Mouse (Mus musculus): ENCODE measurements at regions not wholly inside any gene's neighbourhood (a gene's known extent, or its start where the extent isn't known, plus 50 kb on each side); places are given as distances from the start of the nearest gene placed in this dataset.
A peak's percentile ranks its signal among the peaks of the same experiment; 100 is the strongest.

DNA sequence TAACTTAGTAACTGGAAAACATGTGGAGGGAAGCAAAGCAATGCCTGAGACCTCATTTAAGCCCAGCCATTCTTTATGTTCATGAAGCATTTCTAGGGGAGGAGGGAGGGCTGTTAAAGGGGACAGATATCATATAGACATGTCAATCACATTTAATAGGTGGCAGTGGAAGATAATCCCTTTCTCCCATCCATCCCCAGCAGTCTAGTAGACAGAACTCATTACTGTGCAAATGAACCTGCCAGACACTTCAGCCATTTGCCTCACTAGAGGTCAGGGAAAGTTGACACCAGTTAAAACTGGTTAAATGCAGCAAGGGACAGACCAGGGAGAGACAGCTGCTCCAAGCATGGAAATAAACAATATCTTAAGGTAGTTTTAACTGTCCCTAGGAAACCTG lies 359.1 kb downstream of the Slc6a15 start:
- DNase-seq (ENCODE audit: low spot score), result peak; percentile 19
- H3K27me3 ChIP-seq (ENCODE audit: low read depth, poor library complexity, severe bottlenecking), result no peaks in the 10 kb centered on the region
- peaks cover 15% of the 10 kb centered on the region for H3K4me1 ChIP-seq
- H3K9me3 ChIP-seq (replicated peaks), result no peaks in the 10 kb centered on the region
- H3K4me3 ChIP-seq, result no peak overlapping the region
- H3K36me3 ChIP-seq, result no peaks in the 10 kb centered on the region
- peak overlapping the region; percentile 46; the same call in 1 of the 2 replicates for H3K27ac ChIP-seq (replicated peaks)

DNA sequence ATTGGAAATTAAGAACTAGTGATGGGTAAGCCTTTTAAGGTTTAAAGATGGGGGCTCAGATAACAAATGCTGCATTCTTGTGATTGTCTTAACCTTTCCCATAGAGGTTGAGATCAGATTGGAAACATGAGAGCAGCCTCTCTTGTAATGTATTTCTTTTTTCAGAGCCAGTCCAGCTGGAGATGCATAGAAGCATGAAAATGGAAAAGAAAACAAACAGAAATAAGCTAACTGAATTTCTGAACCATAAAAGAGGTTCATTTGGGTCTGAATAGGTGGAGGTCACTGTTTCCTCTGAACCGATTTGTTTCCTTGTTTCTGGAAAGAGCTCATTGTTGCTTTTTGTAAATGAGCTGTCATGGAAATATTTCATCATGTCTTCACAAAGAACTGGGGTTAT lies 363.9 kb downstream of the Slc6a15 start:
- DNase-seq (ENCODE audit: low spot score), result no peak
- WGBS, result 38% methylated on average over 1 of the region's 1 CpGs

DNA sequence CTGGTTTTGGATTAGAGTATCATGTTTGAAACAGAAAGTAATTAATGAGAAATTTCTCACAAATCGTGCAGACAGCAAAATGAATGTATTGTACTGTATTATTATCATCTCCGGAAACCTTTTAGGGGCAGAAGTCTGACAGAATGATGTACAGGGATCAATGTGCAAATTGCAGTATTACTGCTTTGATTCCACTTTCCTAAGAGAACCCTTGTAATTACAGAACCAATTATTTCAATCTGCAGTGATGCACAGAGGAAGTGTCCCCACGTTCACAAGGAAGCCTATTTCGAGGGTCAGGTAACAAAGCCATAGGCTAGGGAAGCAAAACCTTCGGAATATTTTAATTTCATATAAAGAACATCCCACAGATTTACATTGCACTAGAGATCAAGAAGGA lies 364.4 kb downstream of the Slc6a15 start:
- Histone ChIP-seq H3K4me3 (no peak overlapping the region), H3K36me3 (no peaks in the 10 kb centered on the region), H3K27ac (replicated peaks) (no peak overlapping the region), H3K9me3 (replicated peaks) (no peaks in the 10 kb centered on the region), H3K27me3 (ENCODE audit: low read depth, poor library complexity, severe bottlenecking) (no peaks in the 10 kb centered on the region), H3K4me1 (peaks cover 8% of the 10 kb centered on the region)
- 72% methylated on average over 5 of the region's 5 CpGs for WGBS
- DNase-seq (ENCODE audit: low spot score), result no peak

More for the DNA sequence above, 363.9 kb downstream of the Slc6a15 start:
- Histone ChIP-seq H3K27me3 (ENCODE audit: low read depth, poor library complexity, severe bottlenecking) (no peaks in the 10 kb centered on the region), H3K4me1 (peaks cover 13% of the 10 kb centered on the region), H3K27ac (replicated peaks) (peak overlapping the region; percentile 23; the same call in 1 of the 2 replicates), H3K9me3 (replicated peaks) (no peaks in the 10 kb centered on the region), H3K36me3 (no peaks in the 10 kb centered on the region), H3K4me3 (no peak overlapping the region)

DNA sequence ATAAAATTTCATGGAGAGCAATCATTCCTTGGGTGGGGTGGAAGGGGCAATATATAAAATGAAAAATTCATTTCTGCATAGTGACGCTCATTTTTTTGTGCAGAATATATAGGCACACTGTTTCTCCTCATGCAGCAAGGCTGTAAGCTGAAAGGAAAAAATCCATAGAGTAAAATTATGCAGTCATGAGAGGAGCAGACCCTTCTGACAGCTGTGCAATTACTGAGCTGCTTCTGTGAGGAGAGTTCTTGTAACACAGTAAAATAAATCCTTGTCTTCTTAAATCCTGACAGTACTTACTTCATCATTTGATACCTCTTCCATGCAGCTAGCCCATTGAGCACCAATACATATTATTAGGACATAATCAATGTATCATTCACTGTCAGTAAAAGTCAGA lies 362.7 kb upstream of the Gm21293 start:
- Histone ChIP-seq H3K27ac (replicated peaks) (no peak overlapping the region), H3K9me3 (replicated peaks) (no peaks in the 10 kb centered on the region), H3K27me3 (ENCODE audit: low read depth, poor library complexity, severe bottlenecking) (no peaks in the 10 kb centered on the region), H3K4me3 (no peak overlapping the region), H3K4me1 (no peaks in the 10 kb centered on the region), H3K36me3 (no peaks in the 10 kb centered on the region)
- 83% methylated on average over 1 of the region's 1 CpGs for WGBS
- DNase-seq (ENCODE audit: low spot score), result no peak

DNA sequence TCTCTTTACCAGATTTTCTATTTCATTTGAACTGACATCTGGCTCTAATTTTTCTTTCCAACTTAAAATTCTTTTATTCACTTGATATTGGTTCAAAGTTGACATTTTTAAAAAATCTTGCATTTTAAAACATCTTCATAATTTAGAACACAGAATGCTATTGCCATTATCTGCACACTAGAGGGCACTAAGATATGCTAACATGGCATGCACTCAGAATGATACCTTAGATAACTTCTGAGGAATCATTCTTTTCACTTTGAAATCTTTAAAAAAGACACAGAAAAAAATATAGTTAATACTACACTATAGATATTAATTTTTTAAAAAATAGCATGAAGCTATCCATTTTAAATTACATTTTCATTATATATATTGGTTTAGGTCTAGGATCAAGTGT lies 357.9 kb upstream of the Gm21293 start:
- no peaks in the 10 kb centered on the region for H3K36me3 ChIP-seq
- H3K4me1 ChIP-seq, result no peaks in the 10 kb centered on the region
- H3K4me3 ChIP-seq, result no peak overlapping the region
- no peaks in the 10 kb centered on the region for H3K27me3 ChIP-seq (ENCODE audit: low read depth, poor library complexity, severe bottlenecking)
- H3K9me3 ChIP-seq (replicated peaks), result no peaks in the 10 kb centered on the region
- H3K27ac ChIP-seq (replicated peaks), result no peak overlapping the region
- no peak for DNase-seq (ENCODE audit: low spot score)

DNA sequence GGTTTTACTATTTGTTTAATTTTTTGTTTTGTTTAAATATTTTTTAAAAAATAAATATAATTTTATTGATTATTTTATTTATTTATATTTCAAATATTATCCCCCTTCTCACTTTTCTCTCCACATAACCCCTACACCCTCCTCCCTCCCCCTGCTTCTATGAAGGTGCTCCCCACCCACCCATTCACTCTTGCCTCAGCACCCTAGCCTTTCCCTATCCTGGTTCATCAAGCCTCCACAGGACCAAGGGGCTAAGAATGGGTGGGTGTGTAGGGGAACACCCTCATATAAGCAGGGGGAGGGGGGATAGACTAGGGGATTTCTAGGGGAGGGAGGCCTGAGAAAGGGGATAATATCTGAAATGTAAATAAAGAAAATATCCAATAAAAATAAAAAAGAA lies 313.7 kb upstream of the Gm21293 start:
- Histone ChIP-seq H3K27me3 (ENCODE audit: low read depth, poor library complexity, severe bottlenecking) (no peaks in the 10 kb centered on the region), H3K4me1 (no peaks in the 10 kb centered on the region), H3K27ac (replicated peaks) (no peak overlapping the region), H3K9me3 (replicated peaks) (no peaks in the 10 kb centered on the region), H3K4me3 (no peak overlapping the region), H3K36me3 (no peaks in the 10 kb centered on the region)
- no peak for DNase-seq (ENCODE audit: low spot score)

DNA sequence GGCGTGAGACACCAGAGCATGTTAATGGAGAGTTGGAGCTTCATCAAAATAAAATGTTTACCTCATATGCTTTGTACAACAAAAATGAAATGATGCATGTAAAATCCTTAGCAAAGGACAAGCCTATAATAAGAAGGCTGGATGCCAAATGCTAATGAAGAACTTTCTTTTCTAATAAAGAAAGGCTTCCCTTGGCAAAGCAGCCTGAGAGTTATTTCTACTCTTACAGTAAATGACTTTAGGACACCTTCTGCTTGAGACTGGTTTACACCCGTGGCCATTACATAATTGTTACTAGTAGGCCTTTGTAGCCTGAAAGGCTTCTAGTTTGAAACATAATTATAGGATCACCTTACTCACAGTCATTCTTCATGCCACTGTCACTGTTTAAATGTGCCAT lies 310.7 kb upstream of the Gm21293 start:
- no peaks in the 10 kb centered on the region for H3K9me3 ChIP-seq (replicated peaks)
- H3K4me1 ChIP-seq, result no peaks in the 10 kb centered on the region
- no peak overlapping the region for H3K4me3 ChIP-seq
- DNase-seq (ENCODE audit: low spot score), result no peak
- no peak overlapping the region for H3K27ac ChIP-seq (replicated peaks)
- H3K36me3 ChIP-seq, result no peaks in the 10 kb centered on the region
- WGBS, result 88% methylated on average over 2 of the region's 2 CpGs
- no peaks in the 10 kb centered on the region for H3K27me3 ChIP-seq (ENCODE audit: low read depth, poor library complexity, severe bottlenecking)

DNA sequence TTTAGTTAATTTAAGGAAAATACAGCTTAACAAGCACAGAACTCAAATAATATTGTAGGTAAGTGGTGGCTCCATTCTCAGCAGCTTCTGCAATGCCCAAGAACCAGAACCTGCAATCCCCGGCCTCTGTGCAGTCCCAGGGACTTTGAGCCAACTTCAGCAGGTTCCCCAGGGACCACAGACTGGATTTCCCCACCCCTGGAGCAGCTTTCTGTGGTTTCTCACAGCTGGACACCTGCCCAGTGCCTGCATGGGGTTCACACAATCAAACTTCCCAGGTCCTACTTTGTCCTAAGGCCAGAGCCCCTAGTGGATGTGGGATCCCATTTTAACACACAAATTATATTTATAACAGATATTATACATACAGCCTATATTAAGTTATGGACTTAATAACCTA lies 287.6 kb upstream of the Gm21293 start:
- whole genome bisulfite sequencing, result 54% methylated on average over 1 of the region's 1 CpGs
- Histone ChIP-seq H3K4me3 (no peak overlapping the region), H3K9me3 (replicated peaks) (no peaks in the 10 kb centered on the region)

DNA sequence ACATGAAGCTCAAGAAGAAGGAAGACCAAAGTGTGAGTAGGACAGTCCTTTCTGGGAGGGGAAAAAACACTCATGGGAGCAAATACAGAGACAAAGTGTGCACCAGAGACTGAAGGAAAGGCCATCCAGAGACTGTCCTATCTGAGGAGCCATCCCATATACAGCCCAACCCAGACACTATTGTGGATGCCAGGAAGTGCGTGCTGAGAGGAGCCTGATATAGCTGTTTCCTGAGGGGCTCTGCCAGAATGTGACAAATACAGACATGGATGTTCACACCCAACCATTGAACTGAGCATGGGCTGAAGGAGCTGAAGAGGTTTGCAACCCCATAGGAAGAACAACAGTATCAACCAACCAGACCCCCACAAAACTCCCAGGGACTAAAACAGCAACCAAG lies 281.9 kb upstream of the Gm21293 start:
- WGBS, result 86% methylated on average over 1 of the region's 1 CpGs
- Histone ChIP-seq H3K36me3 (no peaks in the 10 kb centered on the region), H3K9me3 (replicated peaks) (no peaks in the 10 kb centered on the region), H3K27ac (replicated peaks) (no peak overlapping the region), H3K27me3 (ENCODE audit: low read depth, poor library complexity, severe bottlenecking) (no peaks in the 10 kb centered on the region), H3K4me1 (no peaks in the 10 kb centered on the region), H3K4me3 (no peak overlapping the region)
- no peak for DNase-seq (ENCODE audit: low spot score)

More for the DNA sequence above, 287.6 kb upstream of the Gm21293 start:
- Histone ChIP-seq H3K36me3 (no peaks in the 10 kb centered on the region), H3K27ac (replicated peaks) (no peak overlapping the region), H3K27me3 (ENCODE audit: low read depth, poor library complexity, severe bottlenecking) (no peaks in the 10 kb centered on the region), H3K4me1 (no peaks in the 10 kb centered on the region)
- DNase-seq (ENCODE audit: low spot score), result no peak

DNA sequence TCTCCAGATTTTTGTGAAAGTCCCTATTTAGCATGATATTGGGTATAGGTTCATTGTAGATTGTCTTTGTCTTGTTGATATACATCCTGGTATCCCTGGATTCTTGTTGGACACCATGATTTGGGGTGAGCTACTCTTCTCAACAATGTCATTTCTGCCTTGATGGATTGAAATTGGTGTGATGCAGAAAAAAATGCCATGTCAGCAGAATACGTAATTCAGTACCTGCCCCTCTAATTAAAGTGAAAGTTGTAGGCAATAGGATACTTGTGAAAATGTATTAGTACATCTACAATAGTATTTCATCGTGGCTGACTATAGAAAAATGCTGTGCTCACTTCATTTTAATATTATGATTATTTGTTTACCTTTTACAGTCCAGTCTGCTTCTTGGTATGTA lies 280.7 kb upstream of the Gm21293 start:
- Histone ChIP-seq H3K9me3 (replicated peaks) (no peaks in the 10 kb centered on the region), H3K4me1 (no peaks in the 10 kb centered on the region), H3K4me3 (no peak overlapping the region), H3K27me3 (ENCODE audit: low read depth, poor library complexity, severe bottlenecking) (no peaks in the 10 kb centered on the region), H3K36me3 (no peaks in the 10 kb centered on the region), H3K27ac (replicated peaks) (no peak overlapping the region)
- WGBS, result 82% methylated on average over 2 of the region's 2 CpGs
- DNase-seq (ENCODE audit: low spot score), result no peak

DNA sequence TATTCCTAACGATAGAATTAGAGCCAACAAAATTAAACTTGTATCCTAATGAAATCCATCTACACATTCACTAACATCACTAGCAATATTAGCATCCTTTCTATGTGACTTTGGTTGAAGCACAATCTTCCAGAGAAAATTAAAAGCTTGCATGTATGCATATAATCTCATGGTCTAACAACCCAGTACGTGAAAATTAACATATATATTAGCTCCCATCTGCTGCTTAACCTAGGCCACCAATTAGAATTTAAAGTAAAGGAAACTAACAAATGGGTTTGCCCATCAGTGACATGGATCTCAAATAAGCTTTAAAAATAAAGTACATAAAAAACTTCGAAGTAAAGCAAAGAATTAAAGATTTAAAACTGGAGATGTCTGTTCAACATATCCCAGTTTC lies 278.9 kb upstream of the Gm21293 start:
- H3K27ac ChIP-seq (replicated peaks), result no peak overlapping the region
- DNase-seq (ENCODE audit: low spot score), result no peak
- 89% methylated on average over 3 of the region's 3 CpGs for WGBS
- H3K4me3 ChIP-seq, result no peak overlapping the region
- H3K9me3 ChIP-seq (replicated peaks), result no peaks in the 10 kb centered on the region
- H3K36me3 ChIP-seq, result no peaks in the 10 kb centered on the region
- H3K27me3 ChIP-seq (ENCODE audit: low read depth, poor library complexity, severe bottlenecking), result no peaks in the 10 kb centered on the region
- H3K4me1 ChIP-seq, result no peaks in the 10 kb centered on the region

DNA sequence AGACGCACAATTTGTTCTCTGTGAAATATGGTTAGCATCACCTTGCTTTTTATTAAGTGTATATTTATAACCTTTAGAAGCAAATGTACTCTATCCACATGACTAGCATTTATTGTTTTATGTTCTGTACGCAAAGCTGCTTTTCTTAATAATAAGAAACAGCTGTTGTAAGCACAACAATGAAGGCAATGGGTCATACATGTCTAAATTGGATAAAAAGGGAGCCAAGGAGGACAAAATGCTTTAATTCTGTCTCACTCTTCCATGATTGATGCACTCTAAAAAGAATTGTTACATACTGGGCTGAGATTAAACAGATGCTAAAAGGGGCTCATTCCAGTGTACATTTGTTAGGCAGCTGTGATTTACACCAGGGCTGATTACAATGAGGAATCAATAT lies 232.7 kb upstream of the Gm21293 start:
- DNase-seq (ENCODE audit: low spot score), result no peak
- WGBS, result 86% methylated on average over 2 of the region's 2 CpGs
- no peaks in the 10 kb centered on the region for H3K27me3 ChIP-seq (ENCODE audit: low read depth, poor library complexity, severe bottlenecking)
- H3K9me3 ChIP-seq (replicated peaks), result no peaks in the 10 kb centered on the region
- H3K4me3 ChIP-seq, result no peak overlapping the region
- H3K36me3 ChIP-seq, result no peaks in the 10 kb centered on the region
- H3K4me1 ChIP-seq, result no peaks in the 10 kb centered on the region
- no peak overlapping the region for H3K27ac ChIP-seq (replicated peaks)

DNA sequence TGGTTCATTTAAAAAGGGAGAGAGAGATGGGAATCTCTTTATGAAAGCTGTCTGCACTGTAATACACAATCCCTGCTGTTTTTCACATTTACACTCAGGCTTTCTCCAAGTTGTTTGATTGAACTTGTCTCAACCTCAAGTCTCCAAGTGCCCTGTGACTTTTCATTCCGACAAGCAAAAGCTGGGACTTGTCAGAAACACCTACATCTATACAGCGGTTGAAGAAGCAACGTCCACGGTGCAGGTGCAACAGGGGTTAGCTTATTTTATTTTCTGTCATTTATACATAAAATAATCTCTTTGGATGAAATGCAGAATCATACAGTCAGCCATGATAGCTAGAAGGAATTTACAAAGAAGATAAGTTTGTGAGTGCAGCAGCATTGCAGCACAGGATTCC lies 184.6 kb upstream of the Gm21293 start:
- H3K4me3 ChIP-seq, result no peak overlapping the region
- DNase-seq (ENCODE audit: low spot score), result no peak
- no peaks in the 10 kb centered on the region for H3K4me1 ChIP-seq
- no peaks in the 10 kb centered on the region for H3K27me3 ChIP-seq (ENCODE audit: low read depth, poor library complexity, severe bottlenecking)
- no peaks in the 10 kb centered on the region for H3K36me3 ChIP-seq
- no peak overlapping the region for H3K27ac ChIP-seq (replicated peaks)
- no peaks in the 10 kb centered on the region for H3K9me3 ChIP-seq (replicated peaks)
- WGBS, result 84% methylated on average over 4 of the region's 4 CpGs

DNA sequence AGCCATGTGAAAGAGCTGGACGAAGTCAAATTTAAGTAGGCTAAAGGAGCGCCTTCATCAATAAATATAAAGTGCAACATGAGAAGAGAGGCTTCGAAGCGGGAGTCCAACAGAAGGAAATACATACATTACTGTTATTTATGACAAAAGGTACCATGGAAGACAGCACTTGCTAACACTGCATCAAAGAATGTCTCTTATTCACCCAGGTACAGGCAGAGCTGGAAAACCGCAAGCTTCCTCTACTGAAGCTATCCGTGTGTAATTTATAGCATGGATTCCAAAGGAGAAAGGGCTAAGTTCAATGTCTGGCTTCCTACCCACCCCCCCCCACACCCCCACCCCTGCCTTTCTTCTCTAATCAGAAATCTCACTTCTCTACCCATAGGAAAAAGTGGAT lies 166.7 kb upstream of the Gm21293 start:
- Histone ChIP-seq H3K27ac (replicated peaks) (no peak overlapping the region), H3K36me3 (no peaks in the 10 kb centered on the region), H3K4me3 (no peak overlapping the region), H3K9me3 (replicated peaks) (no peaks in the 10 kb centered on the region), H3K27me3 (ENCODE audit: low read depth, poor library complexity, severe bottlenecking) (no peaks in the 10 kb centered on the region), H3K4me1 (no peaks in the 10 kb centered on the region)
- no peak for DNase-seq (ENCODE audit: low spot score)
- 90% methylated on average over 6 of the region's 6 CpGs for WGBS
